Mouse (Mus musculus): Measurements from ENCODE around the gene Ebf1.

Gene Ebf1

GRCm38 (mm10) chr11:44785063-44785462 lies 167.9 kb downstream of the Ebf1 start:
- no peak for DNase-seq

- no peak for DNase-seq
These were observed 168.4 kb downstream of the Ebf1 start for GRCm38 (mm10) chr11:44785479-44785878.

- no peak for DNase-seq
These were observed 170.9 kb downstream of the Ebf1 start for GRCm38 (mm10) chr11:44788003-44788402.

GRCm38 (mm10) chr11:44792816-44793215 lies 175.7 kb downstream of the Ebf1 start:
- DNase-seq: no peak

GRCm38 (mm10) chr11:44794883-44795282 lies 177.8 kb downstream of the Ebf1 start:
- no peak for DNase-seq

GRCm38 (mm10) chr11:44795767-44796166 lies 178.7 kb downstream of the Ebf1 start:
- DNase-seq: peak; percentile 74 to 76

DNA sequence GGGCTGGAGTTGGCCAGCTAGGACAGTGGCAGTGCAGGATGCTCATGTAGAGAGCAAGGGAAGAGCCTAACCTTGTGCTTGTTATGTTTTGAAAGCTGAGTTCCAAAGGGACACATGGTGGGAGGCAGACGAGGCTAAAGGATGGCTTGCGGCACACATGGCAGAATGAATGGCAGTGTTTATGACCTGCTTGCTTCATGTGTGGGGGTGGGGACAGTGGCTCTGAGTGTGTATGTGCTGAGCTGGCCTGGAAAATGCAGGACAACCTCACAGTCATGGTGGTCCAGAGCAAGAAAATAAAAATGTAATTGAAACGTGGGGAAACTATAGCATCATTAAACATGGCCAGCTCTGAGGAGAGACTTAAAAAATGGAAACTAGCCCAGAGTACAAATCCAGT lies 181.2 kb downstream of the Ebf1 start:
- DNase-seq: no peak

GRCm38 (mm10) chr11:44804046-44804445 lies 186.9 kb downstream of the Ebf1 start:
- no peak for DNase-seq

GRCm38 (mm10) chr11:44806589-44806988 lies 189.5 kb downstream of the Ebf1 start:
- peak; percentile 87 to 94 for DNase-seq

DNA sequence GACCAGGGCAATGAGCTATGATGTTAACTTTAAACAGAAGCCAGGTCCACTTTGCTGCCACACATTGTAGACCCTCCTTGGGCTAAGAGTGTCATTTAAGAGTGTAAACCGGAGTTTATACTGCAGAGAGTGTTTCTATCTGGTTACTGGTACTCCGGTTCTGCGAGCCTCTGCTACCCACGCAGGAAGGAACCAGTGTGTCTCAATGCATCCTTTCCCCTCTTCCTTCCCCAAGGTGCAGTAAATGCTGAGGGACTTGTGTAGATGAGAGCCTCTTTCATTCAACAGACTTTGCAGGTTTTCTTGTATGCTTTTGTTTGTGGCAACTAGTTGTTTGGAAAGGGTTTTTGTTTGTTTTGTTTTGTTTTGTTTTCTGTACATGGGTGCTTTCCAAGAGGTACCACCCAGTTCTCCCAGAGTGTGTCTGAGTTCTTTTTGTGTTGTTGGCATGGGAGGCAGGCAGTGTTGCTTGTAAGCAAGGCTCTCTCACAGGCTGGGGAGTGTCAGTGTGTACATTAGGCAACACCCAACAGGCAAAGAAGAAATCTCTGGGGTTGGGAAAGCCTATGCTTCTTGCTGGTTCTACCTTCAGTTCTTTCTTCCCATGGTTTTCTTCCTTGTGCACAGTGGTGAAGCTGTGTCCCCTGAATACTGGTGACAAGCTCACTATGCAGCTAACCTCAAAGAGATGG lies 191.9 kb downstream of the Ebf1 start:
- no peak for DNase-seq

GRCm38 (mm10) chr11:44811007-44811406 lies 193.9 kb downstream of the Ebf1 start:
- no peak for DNase-seq

GRCm38 (mm10) chr11:44812193-44812746 lies 195.2 kb downstream of the Ebf1 start:
- DNase-seq: peak in 1 of 2 experiments; percentile 28

DNA sequence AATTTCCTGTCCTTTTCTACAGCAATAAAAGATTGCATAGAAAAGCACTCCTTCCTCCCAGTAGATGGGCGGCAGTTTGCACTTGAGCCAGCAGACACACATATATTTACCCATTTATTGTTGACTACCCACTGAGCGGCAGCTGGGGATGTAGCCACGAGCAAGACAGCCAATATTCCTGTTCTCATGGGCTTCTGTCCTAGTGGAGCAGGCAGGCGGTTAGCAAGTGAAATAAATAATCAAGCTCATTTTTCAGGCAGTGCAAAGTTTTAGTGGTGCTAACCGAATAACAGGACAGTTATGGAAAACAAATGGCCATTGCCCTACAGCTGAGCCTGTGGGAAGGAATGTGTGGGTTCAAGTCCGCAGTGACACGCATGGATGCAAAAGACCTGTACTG lies 196.4 kb downstream of the Ebf1 start:
- peak in 1 of 2 experiments; percentile 49 for DNase-seq

DNA sequence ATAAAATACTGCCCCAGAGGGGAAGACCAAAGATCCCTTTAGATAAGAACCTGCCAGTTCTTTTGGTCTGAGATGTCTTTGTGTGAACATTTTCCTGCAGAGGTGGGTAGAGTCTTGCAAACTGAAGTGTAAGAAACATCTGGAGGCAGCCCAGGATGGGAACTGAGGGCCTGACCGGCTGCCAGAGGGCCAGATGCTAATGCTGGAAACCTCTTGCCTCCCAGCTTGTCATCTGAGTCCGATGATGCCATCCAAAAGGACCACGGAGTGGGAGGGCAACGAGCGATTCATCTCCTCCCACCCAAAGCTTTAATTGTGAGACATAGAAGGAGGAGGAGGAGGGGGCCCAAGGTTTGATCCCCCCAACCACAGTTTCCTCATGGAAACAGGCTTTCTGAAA lies 197.7 kb downstream of the Ebf1 start:
- peak; percentile 56 to 70 for DNase-seq

DNA sequence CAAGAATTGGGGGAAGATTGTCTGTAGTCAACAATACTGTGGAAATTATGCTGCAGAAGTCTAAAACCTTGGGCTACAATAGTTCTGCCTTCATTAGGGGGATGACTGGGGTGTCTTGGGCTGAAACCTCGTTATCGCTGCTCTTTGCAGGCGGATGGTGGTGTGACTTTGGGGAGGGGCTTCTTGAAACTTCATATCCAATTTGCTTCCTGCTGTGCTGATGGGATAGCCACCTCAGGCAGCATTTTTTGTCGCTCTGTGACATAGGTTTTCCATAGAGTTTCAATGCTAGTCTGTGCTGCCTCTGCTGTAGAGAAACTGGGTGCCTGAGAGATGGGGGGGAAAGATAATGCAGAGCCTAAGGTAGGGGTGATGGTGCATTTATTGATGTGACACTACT lies 198.9 kb downstream of the Ebf1 start:
- no peak for DNase-seq

DNA sequence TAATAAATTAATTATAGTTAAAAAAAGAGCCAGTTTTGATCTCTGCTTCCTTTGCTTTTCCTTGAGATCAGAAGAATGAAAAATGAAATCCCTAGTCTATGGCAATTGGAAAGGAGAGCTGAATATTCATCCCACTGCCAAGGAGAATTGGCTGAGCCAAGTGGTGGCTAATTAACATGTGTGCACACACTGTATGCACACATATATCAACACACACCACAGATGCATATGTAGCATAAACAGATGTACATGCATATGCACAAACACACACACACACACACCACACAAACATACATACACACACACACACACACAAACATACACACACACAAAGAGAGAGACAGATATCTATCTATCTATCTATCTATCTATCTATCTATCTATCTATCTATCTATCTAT lies 205.2 kb downstream of the Ebf1 start:
- no peak for DNase-seq

DNA sequence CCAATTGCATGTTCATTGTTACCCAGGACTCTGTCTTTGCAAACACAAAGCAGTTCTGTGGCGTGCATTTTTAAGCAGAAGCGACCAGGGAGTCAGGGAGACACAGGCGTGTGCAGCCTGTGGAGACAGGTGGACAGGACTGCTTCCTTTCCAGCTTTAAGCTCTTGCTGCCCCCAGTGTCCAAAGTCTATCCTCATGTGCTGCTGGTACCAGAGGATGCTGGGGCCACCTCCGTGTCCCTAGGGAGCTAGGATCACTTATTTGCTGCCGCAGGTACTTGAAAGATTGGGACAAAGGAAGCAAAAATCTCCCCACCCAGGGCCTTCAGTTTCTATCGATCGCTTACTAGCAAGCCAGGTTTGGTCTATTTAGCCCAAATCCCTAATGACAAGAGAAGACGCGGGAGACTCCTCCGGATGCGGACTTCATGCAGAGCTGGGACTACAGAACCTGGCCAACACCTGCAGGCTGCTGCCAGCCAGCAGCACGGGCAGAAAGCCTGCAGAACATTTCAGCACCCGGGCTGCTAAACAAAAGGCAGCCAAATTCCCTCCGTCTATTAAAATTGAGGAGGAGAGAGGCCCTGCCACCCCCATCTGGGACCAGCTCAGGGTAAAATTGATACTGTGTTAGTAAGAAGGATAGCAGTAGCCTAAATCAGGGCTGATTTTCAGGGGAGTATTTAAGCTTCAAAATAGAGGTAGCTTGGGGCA lies 215.3 kb downstream of the Ebf1 start:
- DNase-seq: peak; percentile 38 to 43

DNA sequence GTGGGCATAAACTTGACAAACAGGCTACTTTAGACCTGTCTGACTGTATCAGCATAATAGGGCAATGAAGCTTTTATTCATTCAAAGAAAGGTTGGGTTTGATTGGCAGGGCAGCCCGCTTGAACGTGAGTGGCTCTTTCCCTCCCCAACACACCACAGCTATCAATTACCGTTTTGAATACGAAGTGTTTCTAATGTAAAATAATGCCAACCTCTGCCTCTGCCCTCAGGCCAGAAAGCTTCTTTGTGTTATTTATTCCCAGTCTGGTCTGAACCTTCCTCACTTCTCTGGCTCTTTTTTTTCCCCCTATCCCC lies 215.8 kb downstream of the Ebf1 start:
- DNase-seq: no peak

DNA sequence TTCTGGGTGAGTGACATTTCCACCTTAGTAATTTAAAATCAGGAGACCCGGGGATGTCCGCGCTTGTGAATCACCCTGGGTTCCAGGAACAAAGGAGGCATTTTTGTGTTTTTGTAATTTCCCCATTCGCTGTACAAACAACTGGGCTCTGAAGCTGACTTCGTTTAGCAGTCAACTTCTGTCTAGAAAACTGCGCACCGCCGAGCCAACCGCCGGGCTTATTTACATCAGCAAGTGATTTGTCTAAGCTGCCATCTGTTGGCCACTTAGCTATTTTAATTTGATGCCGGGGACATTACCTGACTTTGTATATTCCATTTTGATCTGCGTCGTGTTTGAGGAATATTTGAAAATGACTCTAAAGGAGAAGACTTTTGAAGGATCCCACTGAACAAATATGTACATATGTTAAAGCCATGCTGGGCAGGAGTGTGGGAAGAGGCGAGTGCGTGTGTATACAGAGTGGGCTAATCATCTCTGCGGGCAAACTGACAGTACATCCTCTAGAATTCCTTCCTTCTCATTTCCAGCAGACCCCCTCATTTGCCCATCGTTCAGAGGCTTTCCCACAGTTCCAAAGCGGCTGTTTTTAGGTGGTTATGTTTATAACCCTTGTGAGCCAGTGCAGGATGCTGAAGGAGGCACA lies 216.4 kb downstream of the Ebf1 start:
- DNase-seq: peak; percentile 63 to 75

DNA sequence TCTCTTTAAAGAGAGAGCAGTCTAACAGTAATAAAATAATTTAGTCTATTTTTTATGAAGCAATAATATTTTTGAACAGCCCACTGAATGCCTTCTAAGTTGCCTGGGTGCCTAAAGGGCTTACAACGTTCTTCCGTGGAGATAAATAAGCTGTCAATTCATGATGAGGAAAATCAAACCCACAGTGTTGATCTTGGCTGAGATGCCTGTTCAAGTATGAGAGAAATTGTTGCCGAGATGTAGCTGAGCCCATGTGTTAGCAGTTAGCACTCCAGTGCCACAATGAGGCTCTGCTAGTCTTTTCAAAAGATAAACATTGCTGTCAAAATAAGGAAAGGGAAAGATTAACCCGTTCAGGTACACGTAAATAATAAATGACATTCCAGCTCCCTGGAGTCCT lies 218.0 kb downstream of the Ebf1 start:
- no peak for DNase-seq

- no peak for DNase-seq
These were observed 220.5 kb downstream of the Ebf1 start for GRCm38 (mm10) chr11:44837592-44837991.

DNA sequence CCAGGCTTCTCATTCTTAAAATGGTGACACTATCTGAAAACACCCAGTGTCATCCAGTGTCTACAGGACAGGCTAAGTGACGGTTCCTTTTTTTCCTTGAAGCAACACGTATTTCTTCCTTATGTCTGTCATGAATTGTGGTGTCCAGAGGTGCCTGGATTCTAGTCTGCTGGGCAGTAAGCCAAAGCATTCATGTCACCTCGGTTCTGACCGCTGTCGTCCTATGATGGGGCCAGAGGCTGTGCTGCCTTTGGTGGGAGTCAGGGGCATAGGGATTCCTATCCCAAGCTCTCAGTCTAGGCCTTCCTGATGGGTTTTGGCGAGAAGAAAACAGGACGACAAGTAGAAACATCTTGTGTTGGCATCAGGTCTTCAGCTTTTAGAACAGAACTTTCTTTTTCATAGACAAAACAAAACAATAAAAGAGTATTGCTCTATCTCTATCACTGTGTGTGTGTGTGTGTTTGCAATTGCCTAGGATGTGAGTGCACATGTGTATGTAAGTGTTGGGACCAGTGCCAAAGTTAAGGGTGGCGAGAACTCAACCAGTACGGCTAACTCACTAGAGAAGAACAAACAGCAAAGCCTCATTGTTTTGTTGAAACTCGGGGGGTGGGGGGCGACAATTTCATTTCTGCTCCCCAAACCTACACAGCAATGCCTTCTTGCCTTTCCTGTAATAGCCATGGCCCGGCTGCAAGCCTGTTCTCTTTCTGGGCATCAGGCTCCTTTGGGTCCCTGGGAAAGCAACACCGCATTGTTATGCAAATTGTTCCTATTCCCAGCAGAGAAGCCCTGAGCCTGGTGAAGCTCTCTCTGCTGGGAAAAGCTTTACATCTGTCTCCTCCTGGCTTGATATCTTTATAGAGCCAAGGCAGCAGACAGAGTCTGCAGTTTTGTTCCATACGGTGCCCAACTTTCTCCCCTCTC lies 224.3 kb downstream of the Ebf1 start:
- DNase-seq: peak in 1 of 2 experiments; percentile 29

DNA sequence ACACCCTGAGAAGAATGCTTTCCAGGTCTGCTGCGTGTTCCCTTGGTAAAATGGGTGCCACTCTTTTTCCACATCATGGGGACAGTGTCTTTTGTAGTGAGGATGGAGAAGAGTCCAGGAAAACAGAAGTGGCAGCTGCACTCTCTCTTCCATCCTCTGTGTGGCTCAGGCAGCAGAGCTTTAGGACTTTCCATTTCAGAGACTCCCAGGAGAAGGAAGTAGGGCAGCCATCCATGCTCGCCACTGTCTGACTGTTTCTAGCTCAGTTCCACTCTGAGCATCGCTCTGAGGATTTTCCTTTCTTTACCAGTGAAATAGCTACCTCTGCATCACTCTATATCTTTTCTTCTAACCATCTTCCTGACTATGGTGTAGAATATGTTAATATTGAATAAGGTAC lies 234.8 kb downstream of the Ebf1 start:
- peak; percentile 36 to 43 for DNase-seq
